Mouse (Mus musculus) neural tube, embryonic 12.5 days (tissue): ENCODE measurements at regions not wholly inside any gene's neighbourhood (a gene's known extent, or its start where the extent isn't known, plus 50 kb on each side); places are given as distances from the start of the nearest gene placed in this dataset.
A peak's percentile ranks its signal among the peaks of the same experiment; 100 is the strongest.

ENCODE experiments used
- ATAC-seq: fragments of 200-750 bp; cut with Nextera tagmentation; 2 replicates; pipeline ENCODE4 v1.8.0; 2017; ENCODE audit warnings: low read depth, mild to moderate bottlenecking, moderate TSS enrichment, moderate library complexity; ENCODE audit not compliant: low FRiP score
- H3K27ac ChIP-seq: fragments of 300-500 bp; sonication (generic); 2 replicates; pipeline ENCODE4 v1.5.1; 2016
- H3K27me3 ChIP-seq: fragments of 300-500 bp; sonication (generic); replicated peaks from 2 replicates; pipeline ENCODE4 v1.6.1; 2016; ENCODE audit warnings: mild to moderate bottlenecking
- H3K36me3 ChIP-seq: fragments of 300-500 bp; sonication (generic); 2 replicates; pipeline ENCODE4 v1.6.1; 2016; ENCODE audit warnings: mild to moderate bottlenecking
- H3K4me1 ChIP-seq: fragments of 300-500 bp; sonication (generic); 2 replicates; pipeline ENCODE4 v1.6.1; 2016
- H3K4me2 ChIP-seq: fragments of 300-500 bp; sonication (generic); replicated peaks from 2 replicates; pipeline ENCODE4 v1.6.1; 2016; ENCODE audit warnings: mild to moderate bottlenecking
- H3K4me3 ChIP-seq: fragments of 300-500 bp; sonication (generic); 2 replicates; pipeline ENCODE4 v1.5.1; 2016
- H3K9ac ChIP-seq: fragments of 300-500 bp; sonication (generic); 2 replicates; pipeline ENCODE4 v1.6.1; 2016; ENCODE audit warnings: mild to moderate bottlenecking
- H3K9me3 ChIP-seq: fragments of 300-500 bp; sonication (generic); 2 replicates; pipeline ENCODE4 v1.6.1; 2016; ENCODE audit warnings: mild to moderate bottlenecking
- WGBS: fragments of 180-500 bp; shearing (Covaris S2); methylation state at CpG from one replicate; pipeline ENCODE4 v1.1.7; 2016; 5-methylcytosine and 5-hydroxymethylcytosine counted together

DNA sequence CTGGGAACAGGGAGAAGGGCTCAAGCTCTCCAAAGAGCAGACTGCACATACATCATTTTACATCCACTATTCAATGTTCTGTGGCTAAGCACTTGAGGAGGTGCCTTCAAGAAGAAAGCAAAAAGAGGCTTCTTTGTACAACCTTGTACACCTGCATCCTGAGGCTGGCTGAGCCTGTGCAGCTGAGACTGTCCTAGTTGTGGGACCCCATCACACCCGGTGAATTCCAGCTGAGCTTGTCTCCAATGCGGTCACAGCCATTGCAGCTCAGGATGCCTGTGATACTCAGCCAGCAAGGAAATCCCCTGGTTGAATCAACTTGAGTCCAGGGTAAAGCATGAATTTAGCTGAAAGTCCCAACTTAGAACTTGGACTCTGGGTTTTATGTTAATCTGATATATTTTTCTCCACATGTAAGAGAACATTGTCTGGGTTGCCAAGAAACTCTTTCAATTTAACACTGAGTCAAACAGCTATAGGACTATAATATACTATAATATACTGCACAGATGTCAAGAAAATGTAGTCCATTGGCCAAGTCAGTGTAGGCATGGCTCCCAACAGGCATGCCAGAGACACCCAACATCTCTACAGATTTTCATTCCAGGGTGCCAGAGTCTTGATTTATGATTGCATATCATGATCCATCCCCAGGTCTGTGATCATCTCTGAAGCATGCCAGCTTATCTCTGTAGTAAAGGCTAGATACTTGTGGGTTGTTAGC is 599.2 kb downstream of the Pard3 start:
- no peak overlapping the region for H3K4me2 ChIP-seq
- H3K4me3 ChIP-seq: no peak overlapping the region
- no peaks in the 10 kb centered on the region for H3K4me1 ChIP-seq
- H3K9me3 ChIP-seq: no peaks in the 10 kb centered on the region
- 89% methylated on average over 2 of the region's 2 CpGs for WGBS
- H3K9ac ChIP-seq: no peak overlapping the region
- no peaks in the 10 kb centered on the region for H3K27me3 ChIP-seq
- H3K36me3 ChIP-seq: no peaks in the 10 kb centered on the region
- ATAC-seq: no peak
- no peak overlapping the region for H3K27ac ChIP-seq

DNA sequence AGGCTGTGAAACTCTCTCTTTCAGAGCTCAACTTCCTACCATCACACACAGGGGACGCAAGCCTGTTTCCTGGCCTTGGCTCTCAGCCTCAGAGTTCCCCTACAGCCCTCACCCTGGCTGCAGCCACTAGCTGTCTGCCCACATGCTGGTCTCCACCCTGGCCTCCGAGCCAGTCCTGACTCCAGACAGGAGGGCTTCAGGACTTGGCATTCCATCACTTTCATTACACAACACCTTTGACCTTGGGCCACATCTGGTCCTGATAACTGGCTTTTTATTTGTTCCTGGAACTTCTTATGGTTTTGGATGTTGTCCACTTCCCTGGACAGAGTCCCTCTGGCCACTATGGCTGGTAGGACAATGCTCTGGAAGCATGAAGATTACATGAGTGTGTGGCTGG is 602.9 kb downstream of the Pard3 start:
- H3K36me3 ChIP-seq: no peaks in the 10 kb centered on the region
- H3K27me3 ChIP-seq: no peaks in the 10 kb centered on the region
- no peak overlapping the region for H3K27ac ChIP-seq
- H3K4me1 ChIP-seq: no peaks in the 10 kb centered on the region
- H3K9ac ChIP-seq: no peak overlapping the region
- H3K9me3 ChIP-seq: no peaks in the 10 kb centered on the region
- no peak overlapping the region for H3K4me3 ChIP-seq
- WGBS: 78% methylated on average over 2 of the region's 2 CpGs
- no peak for ATAC-seq
- H3K4me2 ChIP-seq: no peak overlapping the region

DNA sequence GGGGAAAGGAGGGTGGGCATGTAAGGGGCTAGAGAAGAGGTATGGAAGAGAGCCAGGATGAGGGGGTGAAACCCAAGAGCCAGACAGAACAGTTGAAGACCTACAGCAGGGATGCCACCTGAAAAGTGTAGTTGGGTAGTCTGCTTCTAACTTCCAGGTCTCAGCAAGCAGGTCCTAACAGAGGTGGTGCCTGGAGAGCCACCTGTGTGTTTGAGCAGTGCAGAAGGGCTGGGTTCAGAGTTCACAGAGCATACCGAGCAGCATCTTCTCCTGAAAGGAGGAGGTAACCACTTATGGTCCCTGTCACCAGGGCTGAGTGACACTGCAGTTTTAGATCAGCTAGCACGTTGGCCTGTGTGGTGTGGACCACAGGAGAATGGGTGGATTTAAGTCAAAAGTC is 605.3 kb downstream of the Pard3 start:
- H3K27me3 ChIP-seq: no peaks in the 10 kb centered on the region
- no peak for ATAC-seq
- no peak overlapping the region for H3K4me3 ChIP-seq
- no peaks in the 10 kb centered on the region for H3K4me1 ChIP-seq
- no peaks in the 10 kb centered on the region for H3K36me3 ChIP-seq
- H3K27ac ChIP-seq: no peak overlapping the region
- no peak overlapping the region for H3K9ac ChIP-seq
- no peaks in the 10 kb centered on the region for H3K9me3 ChIP-seq
- H3K4me2 ChIP-seq: no peak overlapping the region
- WGBS: 59% methylated on average over 2 of the region's 2 CpGs

DNA sequence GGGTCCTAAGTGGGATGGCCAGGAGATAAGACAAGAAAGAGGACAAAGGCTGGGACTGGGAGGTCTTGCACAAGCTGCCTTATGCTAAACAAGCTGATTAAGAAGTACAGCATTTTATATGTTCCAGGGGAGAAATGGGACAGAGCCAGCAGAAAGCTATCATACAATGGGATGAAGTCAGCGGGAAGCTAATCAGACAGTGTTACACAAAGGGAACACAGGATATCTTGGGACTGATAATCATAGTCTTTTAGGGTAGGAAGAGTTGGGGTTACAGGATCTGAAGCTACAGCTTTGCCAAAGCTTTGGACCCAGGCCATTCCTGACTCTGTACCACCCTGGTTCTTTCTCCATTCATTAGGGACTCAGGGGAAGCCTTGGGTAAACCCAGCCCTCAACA is 610.4 kb downstream of the Pard3 start:
- ATAC-seq: no peak
- no peak overlapping the region for H3K27ac ChIP-seq
- H3K36me3 ChIP-seq: no peaks in the 10 kb centered on the region
- H3K27me3 ChIP-seq: no peaks in the 10 kb centered on the region
- no peak overlapping the region for H3K4me2 ChIP-seq
- WGBS: 79% methylated on average over 1 of the region's 1 CpGs
- no peak overlapping the region for H3K9ac ChIP-seq
- no peaks in the 10 kb centered on the region for H3K4me1 ChIP-seq
- H3K9me3 ChIP-seq: no peaks in the 10 kb centered on the region
- H3K4me3 ChIP-seq: no peak overlapping the region

DNA sequence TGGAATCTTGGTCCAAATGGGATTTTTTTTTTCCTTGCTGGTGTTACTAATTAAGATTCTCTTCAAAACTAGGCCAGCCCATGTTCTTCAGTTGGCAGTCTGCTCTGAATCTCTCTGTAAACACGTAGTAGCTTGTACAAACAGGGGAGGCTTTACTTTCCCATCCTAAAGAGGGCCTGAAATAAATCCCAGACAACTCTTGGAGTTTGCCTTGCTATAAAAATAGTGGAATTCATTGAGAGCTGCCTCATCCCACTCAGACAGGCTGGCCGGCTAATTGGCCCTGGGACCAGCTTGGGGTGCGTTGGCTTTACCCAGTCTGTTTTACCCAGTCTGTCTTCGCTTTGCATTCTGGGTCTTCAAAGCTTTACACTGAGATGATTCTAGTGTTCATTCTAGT is 611.7 kb downstream of the Pard3 start:
- H3K9ac ChIP-seq: no peak overlapping the region
- H3K9me3 ChIP-seq: no peaks in the 10 kb centered on the region
- H3K4me2 ChIP-seq: no peak overlapping the region
- 93% methylated on average over 4 of the region's 4 CpGs for WGBS
- H3K4me1 ChIP-seq: no peaks in the 10 kb centered on the region
- H3K27me3 ChIP-seq: no peaks in the 10 kb centered on the region
- no peak overlapping the region for H3K27ac ChIP-seq
- H3K36me3 ChIP-seq: no peaks in the 10 kb centered on the region
- no peak for ATAC-seq
- H3K4me3 ChIP-seq: no peak overlapping the region

DNA sequence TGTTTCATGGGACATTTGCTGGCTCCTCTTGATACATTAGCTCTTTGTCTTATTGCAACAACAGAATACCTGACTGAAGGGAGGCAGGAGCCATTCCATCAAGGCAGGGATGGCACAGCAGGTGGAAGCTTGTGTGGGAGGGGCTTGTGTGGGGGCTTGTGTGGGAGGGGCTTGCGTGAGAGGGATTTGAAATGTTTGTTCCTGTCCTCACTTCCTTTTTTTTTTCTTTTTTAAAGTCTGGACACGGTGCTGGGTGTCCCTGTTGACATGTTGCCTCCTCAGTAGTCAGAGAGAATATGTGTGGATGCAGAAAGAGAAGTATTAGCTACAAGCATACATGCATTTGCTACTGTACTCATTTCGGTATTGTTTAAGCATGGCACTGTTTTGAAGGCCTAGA is 616.5 kb downstream of the Pard3 start:
- Histone ChIP-seq H3K27ac (no peak overlapping the region), H3K9ac (no peak overlapping the region), H3K36me3 (no peaks in the 10 kb centered on the region), H3K4me2 (no peak overlapping the region), H3K9me3 (no peaks in the 10 kb centered on the region), H3K4me1 (no peaks in the 10 kb centered on the region), H3K27me3 (no peaks in the 10 kb centered on the region), H3K4me3 (no peak overlapping the region)
- ATAC-seq: no peak
- WGBS: 75% methylated on average over 3 of the region's 3 CpGs

DNA sequence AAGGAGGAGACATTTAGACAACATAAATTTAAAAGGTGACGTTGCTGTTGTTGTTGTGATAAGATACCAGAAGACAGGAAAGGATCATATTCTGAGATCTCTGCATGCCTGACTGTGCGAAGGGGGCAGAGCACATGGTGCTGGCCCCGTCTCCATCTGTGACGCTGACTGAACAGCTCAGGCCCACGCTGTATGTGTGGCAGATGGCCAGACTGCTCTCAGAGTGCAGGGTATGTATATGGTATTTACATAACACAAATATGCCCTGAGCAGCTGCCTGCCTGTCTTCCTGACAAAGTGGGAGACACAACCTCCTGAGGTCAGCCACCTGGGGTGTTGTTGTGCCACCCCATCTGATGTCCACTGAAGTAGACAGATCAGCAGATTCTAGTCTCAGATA is 620.5 kb downstream of the Pard3 start:
- Histone ChIP-seq H3K4me1 (no peaks in the 10 kb centered on the region), H3K4me3 (no peak overlapping the region), H3K27me3 (no peaks in the 10 kb centered on the region), H3K9me3 (no peaks in the 10 kb centered on the region), H3K9ac (no peak overlapping the region), H3K36me3 (no peaks in the 10 kb centered on the region), H3K27ac (no peak overlapping the region), H3K4me2 (no peak overlapping the region)
- WGBS: 63% methylated on average over 5 of the region's 5 CpGs
- ATAC-seq: 0 out of 2 replicates have a peak, but pooled peaks have one; percentile 70

DNA sequence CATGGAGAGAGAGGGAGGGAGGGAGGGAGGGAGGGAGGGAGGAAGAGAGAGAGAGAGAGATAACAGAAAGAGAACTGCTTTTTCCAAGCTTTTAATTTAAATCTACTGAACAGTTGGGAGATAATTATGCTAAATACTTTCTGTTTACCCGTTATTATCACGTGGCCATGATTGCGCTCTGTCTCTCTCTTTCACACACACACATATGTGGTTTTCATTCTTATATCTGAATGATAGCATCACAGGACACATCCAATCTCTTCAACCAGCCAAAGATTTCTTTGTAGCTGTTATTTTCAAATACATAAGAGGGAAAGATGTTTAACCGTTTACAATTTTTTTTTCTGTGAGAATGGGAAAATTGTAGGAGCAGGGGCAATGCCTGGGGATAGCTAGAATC is 627.1 kb downstream of the Pard3 start:
- no peaks in the 10 kb centered on the region for H3K36me3 ChIP-seq
- no peak overlapping the region for H3K9ac ChIP-seq
- H3K4me1 ChIP-seq: no peaks in the 10 kb centered on the region
- ATAC-seq: no peak
- WGBS: 91% methylated on average over 4 of the region's 4 CpGs
- no peaks in the 10 kb centered on the region for H3K27me3 ChIP-seq
- H3K4me2 ChIP-seq: no peak overlapping the region
- no peaks in the 10 kb centered on the region for H3K9me3 ChIP-seq
- H3K27ac ChIP-seq: no peak overlapping the region
- no peak overlapping the region for H3K4me3 ChIP-seq

DNA sequence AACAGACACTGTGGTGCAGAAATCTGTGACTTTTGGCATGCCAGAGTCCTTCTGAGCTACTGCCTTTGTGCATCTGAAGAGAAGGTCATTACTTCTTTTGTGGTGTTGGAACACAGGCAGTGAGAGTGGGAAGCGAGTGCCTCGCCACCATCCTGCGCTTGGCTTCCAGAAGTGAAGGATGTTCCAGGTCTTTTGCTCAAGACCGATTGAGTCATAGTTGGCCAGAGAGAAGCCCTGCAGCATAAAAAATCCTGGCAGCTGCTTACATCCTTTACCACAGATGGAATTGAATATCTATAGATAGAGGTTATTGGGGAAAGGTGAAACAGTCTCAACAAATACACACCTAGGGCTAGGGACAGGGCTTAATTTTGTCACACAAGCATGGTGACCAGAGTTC is 634.7 kb downstream of the Pard3 start:
- H3K9me3 ChIP-seq: no peaks in the 10 kb centered on the region
- no peaks in the 10 kb centered on the region for H3K36me3 ChIP-seq
- H3K27me3 ChIP-seq: no peaks in the 10 kb centered on the region
- no peaks in the 10 kb centered on the region for H3K4me1 ChIP-seq
- no peak overlapping the region for H3K4me3 ChIP-seq
- no peak overlapping the region for H3K27ac ChIP-seq
- H3K4me2 ChIP-seq: no peak overlapping the region
- WGBS: 93% methylated on average over 4 of the region's 4 CpGs
- ATAC-seq: no peak
- no peak overlapping the region for H3K9ac ChIP-seq

DNA sequence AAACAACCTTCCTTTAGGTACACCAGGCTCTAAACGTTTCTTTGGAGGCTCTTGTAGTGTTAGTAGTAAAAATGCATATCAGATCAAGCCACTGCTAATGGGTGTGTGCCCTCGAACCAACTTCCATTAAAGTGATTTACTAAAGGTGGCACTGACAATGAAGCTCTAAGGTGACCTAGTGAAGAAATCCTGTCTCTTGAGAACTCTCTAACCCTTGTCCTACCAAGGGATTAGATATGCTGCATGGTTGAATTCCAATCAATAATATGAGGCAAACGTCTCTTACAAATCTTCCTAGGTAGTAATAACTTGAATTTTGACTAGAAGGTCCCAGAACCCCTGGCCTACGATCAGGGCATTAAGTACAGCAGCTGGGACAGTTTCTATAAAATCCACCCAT is 640.7 kb downstream of the Pard3 start:
- WGBS: 55% methylated on average over 4 of the region's 4 CpGs
- H3K27me3 ChIP-seq: no peaks in the 10 kb centered on the region
- no peak overlapping the region for H3K4me2 ChIP-seq
- no peak overlapping the region for H3K4me3 ChIP-seq
- H3K27ac ChIP-seq: no peak overlapping the region
- H3K36me3 ChIP-seq: no peaks in the 10 kb centered on the region
- H3K9me3 ChIP-seq: no peaks in the 10 kb centered on the region
- ATAC-seq: no peak
- no peak overlapping the region for H3K9ac ChIP-seq
- no peaks in the 10 kb centered on the region; the same call in 1 of the 2 replicates for H3K4me1 ChIP-seq

DNA sequence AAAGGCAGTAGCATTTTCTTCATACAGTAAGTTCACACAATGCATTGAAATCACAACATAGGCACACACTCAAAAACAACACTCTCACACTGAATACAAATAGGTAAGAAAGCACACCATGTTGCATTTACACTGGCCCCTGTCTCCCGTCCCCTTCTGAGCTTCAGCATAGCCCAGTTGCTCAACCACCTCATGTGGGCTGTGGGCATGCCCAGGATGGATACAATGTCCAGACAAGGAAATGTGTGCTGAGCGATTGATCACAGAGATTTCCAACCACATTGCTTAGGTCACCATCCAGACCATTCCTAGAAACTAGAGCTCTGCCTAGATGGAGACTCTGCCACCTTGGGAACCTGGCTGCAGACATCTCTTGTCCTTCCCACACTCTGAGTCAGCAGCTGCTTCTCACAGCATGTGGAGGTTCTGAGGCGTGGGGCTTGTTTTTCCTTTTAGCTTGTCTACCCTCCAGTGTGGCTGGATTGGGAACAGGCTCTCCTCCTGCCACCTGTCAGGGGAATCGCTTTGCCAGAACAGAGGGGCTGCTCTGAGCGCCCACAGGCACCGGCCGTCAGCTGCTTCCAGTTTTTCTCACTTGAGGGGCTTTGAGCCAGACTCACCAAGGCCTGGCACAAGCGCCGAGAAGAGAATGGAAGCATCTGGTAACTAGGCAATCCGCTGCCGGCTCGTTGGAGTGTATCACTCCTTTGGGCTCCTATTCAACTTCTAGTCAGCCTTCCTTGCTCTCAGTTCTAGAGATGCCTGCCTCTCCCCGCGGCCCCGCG is 642.5 kb downstream of the Pard3 start:
- no peak overlapping the region for H3K4me3 ChIP-seq
- H3K9ac ChIP-seq: no peak overlapping the region
- no peak overlapping the region for H3K27ac ChIP-seq
- no peaks in the 10 kb centered on the region for H3K9me3 ChIP-seq
- ATAC-seq: no peak
- no peaks in the 10 kb centered on the region; the same call in 1 of the 2 replicates for H3K4me1 ChIP-seq
- H3K4me2 ChIP-seq: no peak overlapping the region
- WGBS: 64% methylated on average over 16 of the region's 16 CpGs
- H3K36me3 ChIP-seq: no peaks in the 10 kb centered on the region
- H3K27me3 ChIP-seq: no peaks in the 10 kb centered on the region

DNA sequence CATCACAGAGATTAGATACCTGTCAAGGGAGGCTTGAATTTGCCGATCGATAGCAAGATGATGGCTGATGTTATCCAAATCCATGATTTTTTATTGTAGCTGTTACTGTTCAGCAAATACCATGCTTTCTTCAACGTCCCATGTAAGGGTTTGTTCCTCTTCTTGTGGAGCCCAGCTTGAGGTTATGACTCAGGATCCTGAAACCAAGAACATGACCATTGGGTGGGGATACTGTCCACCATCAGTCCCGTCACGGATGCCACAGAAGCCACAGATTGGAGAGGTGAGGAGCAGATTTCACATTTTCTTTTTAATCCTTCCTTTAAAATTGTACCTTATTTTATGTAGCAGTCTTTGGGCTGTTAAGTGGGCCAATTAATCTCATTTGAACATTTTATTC is 645.7 kb downstream of the Pard3 start:
- Histone ChIP-seq H3K9me3 (no peaks in the 10 kb centered on the region), H3K4me3 (no peak overlapping the region), H3K27ac (no peak overlapping the region), H3K4me2 (no peak overlapping the region), H3K9ac (no peak overlapping the region), H3K36me3 (no peaks in the 10 kb centered on the region), H3K27me3 (no peaks in the 10 kb centered on the region), H3K4me1 (no peaks in the 10 kb centered on the region; the same call in 1 of the 2 replicates)
- WGBS: 91% methylated on average over 5 of the region's 5 CpGs
- ATAC-seq: no peak

DNA sequence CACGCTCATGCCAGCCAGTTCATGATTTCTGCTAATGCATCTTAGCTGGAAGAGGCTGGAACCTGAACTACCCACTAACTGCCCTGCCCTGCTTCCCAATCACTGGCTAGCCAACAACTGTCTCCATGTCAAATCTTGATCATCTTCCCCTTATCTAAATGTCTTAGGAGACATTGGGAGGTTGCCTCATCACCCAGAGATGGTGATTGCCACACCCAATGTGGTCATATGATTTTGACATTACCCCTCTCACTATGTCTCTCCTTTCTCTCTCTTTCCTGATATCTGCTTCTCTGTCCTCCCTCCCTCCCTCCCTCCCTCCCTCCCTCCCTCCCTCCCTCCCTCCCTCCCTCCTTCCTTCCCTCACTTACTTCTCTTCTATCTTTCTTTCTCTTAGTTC is 643.3 kb upstream of the Nrp1 start:
- Histone ChIP-seq H3K9ac (no peak overlapping the region), H3K27me3 (no peaks in the 10 kb centered on the region), H3K9me3 (no peaks in the 10 kb centered on the region), H3K27ac (no peak overlapping the region), H3K4me1 (0 out of 2 replicates have a peak, but pooled peaks cover under 1% of the 10 kb centered on the region), H3K36me3 (no peaks in the 10 kb centered on the region), H3K4me3 (no peak overlapping the region), H3K4me2 (no peak overlapping the region)
- WGBS: 97% methylated on average over 1 of the region's 1 CpGs
- ATAC-seq: no peak
